Mouse (Mus musculus): ENCODE data around the gene Ppp2r5e.

GRCm38 (mm10) chr12:75459656-75460055 lies 136.4 kb downstream of the Ppp2r5e start:
- no peak for TF ChIP-seq POLR2A (IDR thresholded peaks at IDR 0.05; ENCODE audit: borderline replicate concordance, control insufficient read depth, low read depth, low read length)
- no peak for TF ChIP-seq CTCF (IDR thresholded peaks at IDR 0.05; ENCODE audit: control insufficient read depth, insufficient read depth, low read length)

All from bone marrow, adult 2 months (tissue).